Mouse (Mus musculus) hindbrain, embryonic 11.5 days (tissue): ENCODE results near the gene Irf1. TPM values are rescaled to one million over a fixed set of nuclear protein-coding genes. Genes with fewer than 3 reads are reported as not detected.

ENCODE experiments used
- ATAC-seq: fragments of 200-750 bp; cut with Nextera tagmentation; 2 replicates; pipeline ENCODE4 v1.8.0; 2017; ENCODE audit warnings: mild to moderate bottlenecking, moderate TSS enrichment, moderate library complexity; ENCODE audit not compliant: low FRiP score
- DNase-seq: peaks from one replicate; pipeline ENCODE4 v3.0.0-alpha.2; 2015; ENCODE audit warnings: low spot score
- H3K27ac ChIP-seq: fragments of 300-500 bp; sonication (generic); 2 replicates; pipeline ENCODE4 v1.5.1; 2014; ENCODE audit warnings: mild to moderate bottlenecking, low read depth, low read length
- H3K27me3 ChIP-seq: fragments of 300-500 bp; sonication (generic); 2 replicates; pipeline ENCODE4 v1.6.1; 2014; ENCODE audit warnings: mild to moderate bottlenecking, low read length, moderate library complexity, mixed read lengths; ENCODE audit not compliant: control insufficient read depth, insufficient read depth
- H3K36me3 ChIP-seq: fragments of 300-500 bp; sonication (generic); 2 replicates; pipeline ENCODE4 v1.6.1; 2014; ENCODE audit warnings: mild to moderate bottlenecking, low read length, moderate library complexity, mixed read lengths; ENCODE audit not compliant: control insufficient read depth, insufficient read depth
- H3K4me1 ChIP-seq: fragments of 300-500 bp; sonication (generic); replicated peaks from 2 replicates; pipeline ENCODE4 v1.6.1; 2014; ENCODE audit warnings: low read length, mixed read lengths; ENCODE audit not compliant: control insufficient read depth, insufficient read depth
- H3K4me2 ChIP-seq: fragments of 300-500 bp; sonication (generic); replicated peaks from 2 replicates; pipeline ENCODE4 v1.6.1; 2014; ENCODE audit warnings: mild to moderate bottlenecking, low read depth, low read length
- H3K4me3 ChIP-seq: fragments of 300-500 bp; sonication (generic); 2 replicates; pipeline ENCODE4 v1.5.1; 2014; ENCODE audit warnings: low read depth, low read length
- H3K9ac ChIP-seq: fragments of 300-500 bp; sonication (generic); 2 replicates; pipeline ENCODE4 v1.6.1; 2014; ENCODE audit warnings: low read depth, low read length
- H3K9me3 ChIP-seq: fragments of 300-500 bp; sonication (generic); 2 replicates; pipeline ENCODE4 v1.6.1; 2016; ENCODE audit warnings: low read length; ENCODE audit not compliant: control insufficient read depth
- WGBS: fragments of 180-500 bp; shearing (Covaris S2); extraction: QIAGEN DNeasy Blood & Tissue Kit; methylation state at CpG from one replicate; pipeline ENCODE4 v1.1.7; 2014; 5-methylcytosine and 5-hydroxymethylcytosine counted together
- polyA plus RNA-seq: library from polyadenylated mRNA; unstranded; fragments of >200 nt; fragmentation: Nextera tagmentation; extraction: Ambion mirVana; gene quantifications from 2 replicates; pipeline ENCODE4 v1.2.1, GENCODE M21; 2014

Irf1 gene
- polyA plus RNA-seq, 1 experiment from 2014 or later, result 1.7 TPM

- no peak for DNase-seq
- 91% methylated on average over 16 of the region's 16 CpGs for WGBS
- Histone ChIP-seq H3K27ac (no peak overlapping the region), H3K4me2 (no peak overlapping the region), H3K36me3 (no peaks in the 10 kb centered on the region), H3K9me3 (no peaks in the 10 kb centered on the region), H3K4me3 (no peak overlapping the region), H3K9ac (no peak overlapping the region), H3K27me3 (peaks cover 7% of the 10 kb centered on the region; the same call in 1 of the 2 replicates), H3K4me1 (no peaks in the 10 kb centered on the region; the same call in 1 of the 2 replicates)
- no peak for ATAC-seq
Measured at GRCm38 (mm10) chr11:53773641-53774360, 4.0 kb downstream of the Irf1 start.

- ATAC-seq, result no peak
- DNase-seq, result no peak
Measured at GRCm38 (mm10) chr11:53774659-53775255, 4.9 kb downstream of the Irf1 start.

GRCm38 (mm10) chr11:53777736-53778135, 7.9 kb downstream of the Irf1 start:
- Histone ChIP-seq H3K27ac (no peak overlapping the region), H3K36me3 (no peaks in the 10 kb centered on the region), H3K9ac (no peak overlapping the region), H3K4me3 (no peak overlapping the region), H3K27me3 (no peaks in the 10 kb centered on the region), H3K4me2 (no peak overlapping the region), H3K9me3 (no peaks in the 10 kb centered on the region), H3K4me1 (no peaks in the 10 kb centered on the region)
- DNase-seq (no peak), ATAC-seq (no peak)
- WGBS, result 64% methylated on average over 5 of the region's 5 CpGs

More at GRCm38 (mm10) chr11:53774659-53775255, 4.9 kb downstream of the Irf1 start:
- Histone ChIP-seq H3K4me2 (no peak overlapping the region), H3K9ac (no peak overlapping the region), H3K4me3 (no peak overlapping the region), H3K36me3 (no peaks in the 10 kb centered on the region), H3K27ac (no peak overlapping the region), H3K9me3 (no peaks in the 10 kb centered on the region), H3K27me3 (peaks cover 3% of the 10 kb centered on the region; the same call in 1 of the 2 replicates), H3K4me1 (no peaks in the 10 kb centered on the region; the same call in 1 of the 2 replicates)
- WGBS, result 87% methylated on average over 13 of the region's 13 CpGs

DNA sequence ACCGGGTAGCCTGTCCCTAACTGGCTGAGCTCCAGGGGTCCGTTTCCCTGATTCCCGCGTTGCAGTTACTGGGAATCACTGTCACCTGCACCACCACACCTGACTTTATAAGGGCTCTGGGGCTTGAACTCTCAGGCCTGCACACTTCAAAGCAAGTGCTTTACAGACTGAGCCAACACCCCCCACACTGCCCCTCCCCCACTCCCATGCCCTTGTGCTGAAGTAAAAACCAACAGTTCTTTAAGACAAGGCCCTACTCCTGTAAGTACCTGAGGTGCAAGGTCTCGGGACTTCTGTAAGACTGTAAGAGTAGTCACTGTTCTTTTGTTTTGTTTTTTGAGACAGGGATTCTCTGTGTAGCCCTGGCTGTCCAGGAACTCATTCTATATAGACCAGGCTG, 8.6 kb downstream of the Irf1 start:
- H3K9me3 ChIP-seq, result no peaks in the 10 kb centered on the region
- H3K4me3 ChIP-seq, result no peak overlapping the region
- no peaks in the 10 kb centered on the region for H3K4me1 ChIP-seq
- H3K27me3 ChIP-seq, result no peaks in the 10 kb centered on the region
- H3K27ac ChIP-seq, result no peak overlapping the region
- 73% methylated on average over 5 of the region's 5 CpGs for WGBS
- DNase-seq (no peak), ATAC-seq (no peak)
- no peak overlapping the region for H3K9ac ChIP-seq
- no peaks in the 10 kb centered on the region for H3K36me3 ChIP-seq
- no peak overlapping the region for H3K4me2 ChIP-seq

- H3K36me3 ChIP-seq, result no peaks in the 10 kb centered on the region
- WGBS, result 93% methylated on average over 2 of the region's 2 CpGs
- H3K27ac ChIP-seq, result no peak overlapping the region
- no peaks in the 10 kb centered on the region for H3K4me1 ChIP-seq
- no peak overlapping the region for H3K9ac ChIP-seq
- H3K27me3 ChIP-seq, result no peaks in the 10 kb centered on the region
- ATAC-seq (no peak), DNase-seq (no peak)
- H3K4me2 ChIP-seq, result no peak overlapping the region
- H3K9me3 ChIP-seq, result no peaks in the 10 kb centered on the region
- no peak overlapping the region for H3K4me3 ChIP-seq
Measured at GRCm38 (mm10) chr11:53779808-53780207, 10.0 kb downstream of the Irf1 start.

- Histone ChIP-seq H3K36me3 (no peaks in the 10 kb centered on the region), H3K9ac (no peak overlapping the region), H3K4me3 (no peak overlapping the region), H3K4me2 (no peak overlapping the region), H3K4me1 (no peaks in the 10 kb centered on the region), H3K27ac (no peak overlapping the region), H3K27me3 (no peaks in the 10 kb centered on the region), H3K9me3 (no peaks in the 10 kb centered on the region)
- no peak for DNase-seq
- 64% methylated on average over 3 of the region's 3 CpGs for whole genome bisulfite sequencing
- no peak for ATAC-seq
Measured at GRCm38 (mm10) chr11:53780262-53780661, 10.4 kb downstream of the Irf1 start.

DNA sequence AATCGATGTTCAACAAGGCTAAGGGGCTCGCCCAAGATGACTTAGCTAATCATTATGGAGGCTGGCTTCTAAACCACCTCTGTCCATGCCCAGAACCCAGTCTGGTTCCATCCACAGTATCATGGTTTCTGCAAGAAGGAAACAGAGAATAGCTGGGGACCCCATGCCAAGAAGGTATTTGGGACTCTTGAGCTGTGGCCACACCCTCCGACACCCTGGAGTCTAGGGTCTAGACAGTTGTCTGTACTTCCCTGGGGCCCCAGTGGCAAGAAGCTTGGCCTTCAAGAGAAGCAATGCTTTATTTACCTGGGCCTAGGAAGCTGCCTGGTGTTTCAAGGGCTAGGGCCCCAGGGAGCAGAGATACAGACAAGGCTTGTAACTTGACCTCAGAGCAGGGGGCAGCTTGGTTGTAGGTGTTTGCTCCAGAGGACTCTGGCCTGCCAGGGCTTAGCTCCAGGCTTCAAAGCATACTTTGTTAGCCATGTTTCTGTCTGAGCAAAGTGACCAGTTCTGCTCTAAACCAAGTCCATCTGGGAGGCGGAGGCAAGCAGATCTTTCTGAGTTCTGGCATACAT, 11.5 kb downstream of the Irf1 start:
- no peak overlapping the region for H3K4me3 ChIP-seq
- no peak overlapping the region for H3K27ac ChIP-seq
- no peaks in the 10 kb centered on the region for H3K9me3 ChIP-seq
- H3K9ac ChIP-seq, result no peak overlapping the region
- no peak overlapping the region for H3K4me2 ChIP-seq
- no peaks in the 10 kb centered on the region for H3K36me3 ChIP-seq
- no peaks in the 10 kb centered on the region for H3K27me3 ChIP-seq
- DNase-seq (no peak), ATAC-seq (no peak)
- no peaks in the 10 kb centered on the region for H3K4me1 ChIP-seq
- 93% methylated on average over 4 of the region's 4 CpGs for WGBS

- H3K36me3 ChIP-seq, result no peaks in the 10 kb centered on the region
- no peak for DNase-seq
- no peak overlapping the region for H3K4me2 ChIP-seq
- no peaks in the 10 kb centered on the region for H3K9me3 ChIP-seq
- 89% methylated on average over 7 of the region's 7 CpGs for WGBS
- H3K27me3 ChIP-seq, result no peaks in the 10 kb centered on the region
- no peak overlapping the region for H3K27ac ChIP-seq
- H3K9ac ChIP-seq, result no peak overlapping the region
- ATAC-seq, result no peak
- H3K4me3 ChIP-seq, result no peak overlapping the region
- no peaks in the 10 kb centered on the region for H3K4me1 ChIP-seq
Measured at GRCm38 (mm10) chr11:53781964-53782363, 12.2 kb downstream of the Irf1 start.

DNA sequence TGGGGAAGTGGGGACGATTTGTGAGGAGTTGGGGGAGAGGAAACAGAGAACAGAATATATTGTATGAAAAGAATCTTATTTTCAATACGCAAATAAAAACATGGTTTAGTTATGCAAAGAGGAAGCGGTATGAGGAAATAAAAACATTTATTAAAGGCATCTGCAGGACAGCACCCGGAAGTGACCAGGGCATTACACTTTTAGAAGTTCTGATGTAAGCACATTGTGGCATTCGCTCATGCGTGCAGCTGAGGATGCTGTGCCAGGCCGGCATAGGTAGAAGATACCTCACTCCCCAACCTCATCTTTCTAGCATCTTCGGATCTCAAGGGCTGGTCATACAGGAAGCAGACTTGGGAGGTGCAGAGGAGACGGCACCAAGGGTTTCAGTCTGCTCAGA, 13.5 kb downstream of the Irf1 start:
- H3K4me3 ChIP-seq, result no peak overlapping the region
- no peak overlapping the region for H3K27ac ChIP-seq
- H3K9ac ChIP-seq, result no peak overlapping the region
- H3K4me2 ChIP-seq, result no peak overlapping the region
- no peaks in the 10 kb centered on the region for H3K27me3 ChIP-seq
- 90% methylated on average over 9 of the region's 9 CpGs for WGBS
- no peak for ATAC-seq
- no peaks in the 10 kb centered on the region for H3K9me3 ChIP-seq
- no peaks in the 10 kb centered on the region for H3K36me3 ChIP-seq
- DNase-seq, result no peak
- no peaks in the 10 kb centered on the region for H3K4me1 ChIP-seq
